Mouse (Mus musculus): ENCODE results near the gene Acad8.

The Acad8 gene

GRCm38 (mm10) chr9:26999461-27000395 lies at the start of gene Acad8, which contains the start of gene Thyn1:
Gene Acad8, minus strand, starts transcription at chr9:26999566.
Gene Thyn1, plus strand, starts transcription at chr9:26999710.
- peak; percentile 96 for DNase-seq

DNA sequence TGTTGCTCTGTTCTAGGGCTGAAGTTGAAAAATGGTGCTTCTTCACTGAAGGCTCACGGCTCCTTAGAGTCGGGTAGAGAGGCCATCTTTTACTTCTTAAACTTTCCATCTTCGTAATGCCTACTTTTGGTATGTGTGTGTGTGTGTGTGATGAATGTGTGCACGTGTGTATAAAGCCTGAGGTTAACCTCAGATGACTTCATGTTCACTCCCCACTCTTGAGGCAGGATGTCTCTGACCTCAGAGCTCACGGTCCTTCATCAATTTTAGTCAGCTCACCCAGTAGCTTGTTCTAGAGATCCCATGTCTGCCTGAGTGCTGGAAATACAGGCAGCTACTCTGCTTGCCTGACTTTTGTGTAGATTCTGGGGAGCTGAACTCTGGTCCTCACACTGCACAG lies 44.5 kb upstream of the Acad8 start:
- DNase-seq: no peak

GRCm38 (mm10) chr9:27030763-27031100 lies 31.4 kb upstream of the Acad8 start:
- no peak for DNase-seq

DNA sequence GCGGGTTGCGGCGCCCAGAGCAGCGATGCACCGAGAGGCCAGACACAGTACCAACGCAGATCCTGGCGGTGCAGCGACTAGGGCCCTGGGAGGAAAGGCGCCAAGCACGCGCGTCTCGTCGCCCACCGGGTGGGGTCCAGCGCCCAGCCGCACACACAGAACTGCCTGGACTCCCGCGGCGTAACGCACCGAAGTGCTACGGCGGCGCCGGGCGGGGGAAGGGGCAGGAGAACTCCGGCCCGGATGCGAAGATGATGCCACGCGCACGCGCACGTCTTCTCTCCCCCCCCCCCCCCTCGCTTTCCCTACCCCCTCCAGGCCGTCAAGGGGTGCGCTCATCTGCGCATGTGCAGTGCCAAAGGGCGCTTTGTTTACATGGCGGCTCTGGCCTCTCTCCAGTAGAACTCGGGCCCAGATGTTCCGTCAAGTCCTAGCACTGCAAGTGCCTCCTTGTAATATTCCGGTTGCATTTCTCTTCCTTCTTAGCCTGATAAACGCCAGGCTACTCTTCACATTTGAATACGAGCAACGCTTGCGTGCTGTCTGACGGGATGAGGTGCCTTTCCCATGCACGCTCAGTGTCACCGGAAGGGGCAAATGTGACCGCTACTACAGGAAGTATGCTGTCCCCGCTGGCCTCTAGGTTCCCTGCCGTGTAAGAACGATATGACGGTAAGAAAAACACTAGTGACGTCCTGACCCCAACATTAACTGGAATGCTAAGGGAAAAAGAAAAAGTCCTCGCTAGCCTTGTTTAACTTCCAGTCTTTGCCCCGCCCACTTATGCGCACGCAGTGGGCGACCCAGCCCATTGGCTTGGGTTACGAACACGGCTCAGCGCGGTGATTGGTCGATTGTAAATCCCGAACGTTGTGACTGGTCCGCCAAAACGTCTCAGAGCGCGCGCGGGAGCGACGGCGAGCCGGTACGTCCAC lies 30.7 kb upstream of the Acad8 start, which contains the start of the genes Vps26b and Ncapd3:
Vps26b (minus strand) TSS at position 238 of the 935 bp plus-strand sequence.
Ncapd3 (plus strand) TSS at position 348 of the 935 bp plus-strand sequence.
- DNase-seq: peak; percentile 96

GRCm38 (mm10) chr9:27029022-27029827 lies 29.9 kb upstream of the Acad8 start:
- DNase-seq: peak; percentile 80

DNA sequence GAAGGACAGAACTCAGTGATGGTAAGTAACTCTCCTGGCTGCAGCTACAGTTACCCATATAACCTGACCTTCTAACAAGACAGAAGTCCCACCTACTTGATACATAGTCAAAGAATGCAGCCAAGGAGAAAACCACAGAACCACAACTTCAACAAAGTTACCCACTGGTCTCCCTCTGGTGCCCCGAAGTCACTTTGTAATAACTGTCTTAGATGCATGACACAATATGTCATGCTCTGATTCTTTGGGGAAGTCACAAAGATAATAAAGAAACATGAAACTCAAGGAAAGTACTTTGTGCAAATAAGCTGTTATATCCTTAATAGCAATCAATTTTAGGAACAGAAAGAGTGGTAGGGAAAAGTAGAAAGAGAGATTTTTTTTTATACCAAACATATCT lies 27.3 kb upstream of the Acad8 start:
- DNase-seq: no peak

- no peak for DNase-seq
Measured at GRCm38 (mm10) chr9:27023681-27024080, 24.3 kb upstream of the Acad8 start.

GRCm38 (mm10) chr9:27018961-27019360 lies 19.6 kb upstream of the Acad8 start:
- DNase-seq: no peak

DNA sequence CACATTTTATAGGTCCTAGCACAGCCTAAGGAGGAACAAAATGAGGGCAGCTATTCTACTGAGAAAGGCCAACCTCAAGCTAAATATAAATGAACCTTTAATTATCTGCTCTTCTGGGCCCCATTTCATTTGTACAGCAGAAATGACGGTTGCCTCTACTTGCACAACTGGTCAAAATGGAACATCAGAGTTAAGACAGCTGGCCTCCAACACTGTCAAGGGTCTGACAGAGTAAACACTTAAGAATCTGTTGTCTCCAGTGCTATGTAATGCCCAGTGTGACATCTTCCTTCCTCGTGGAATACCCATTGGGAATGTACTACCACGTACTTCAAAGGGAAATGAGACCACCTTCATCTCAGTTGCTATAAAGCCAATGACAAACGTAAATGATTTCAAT lies 12.2 kb upstream of the Acad8 start:
- DNase-seq: no peak

- no peak for DNase-seq
Measured at GRCm38 (mm10) chr9:27009231-27009630, 9.9 kb upstream of the Acad8 start.

- no peak for DNase-seq
Measured at GRCm38 (mm10) chr9:27006866-27007265, 7.5 kb upstream of the Acad8 start.

DNA sequence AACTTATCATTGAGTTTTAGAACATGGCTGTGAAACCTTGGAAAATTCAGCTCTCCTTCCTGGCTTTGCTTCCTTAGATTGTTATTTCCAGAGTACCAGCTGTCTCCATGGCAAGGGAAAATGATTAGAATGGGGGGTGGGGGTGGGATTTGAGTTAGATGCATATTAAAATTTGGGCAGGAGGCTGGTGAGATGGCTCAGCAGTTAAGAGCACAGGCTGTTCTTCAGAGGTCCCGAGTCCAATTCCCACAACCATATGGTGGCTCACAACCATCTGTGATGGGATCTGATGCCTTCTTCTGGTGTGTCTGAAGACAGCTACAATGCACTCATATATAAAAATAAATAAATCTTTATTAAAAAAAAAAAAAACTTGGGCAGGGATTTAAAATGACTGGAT lies 6.6 kb upstream of the Acad8 start:
- no peak for DNase-seq

- DNase-seq: no peak
Measured at GRCm38 (mm10) chr9:27005231-27005630, 5.9 kb upstream of the Acad8 start.

GRCm38 (mm10) chr9:26998669-26999460 lies 501 bp downstream of the Acad8 start:
- no peak for DNase-seq

DNA sequence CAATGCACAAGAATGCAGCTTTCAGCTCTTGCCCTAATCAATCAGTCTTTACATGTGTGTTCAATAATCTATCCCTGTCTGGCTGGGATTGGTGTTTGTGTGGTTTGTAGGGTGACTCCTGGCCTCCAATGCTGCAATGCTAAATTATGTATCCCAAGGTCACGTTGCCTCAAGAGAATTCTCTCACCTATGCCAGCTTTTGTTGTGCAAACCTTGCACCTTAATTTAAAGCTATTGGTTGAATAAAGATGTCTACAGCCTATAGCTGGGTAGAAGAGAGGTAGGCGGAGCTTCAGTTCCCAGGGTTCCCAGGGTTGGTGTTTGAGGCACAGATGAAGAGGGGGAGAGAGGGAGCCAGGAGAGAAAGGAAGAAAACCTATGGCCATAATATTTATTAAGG lies 1.9 kb downstream of the Acad8 start:
- no peak for DNase-seq

GRCm38 (mm10) chr9:26997062-26997461 lies 2.3 kb downstream of the Acad8 start:
- DNase-seq: no peak

DNA sequence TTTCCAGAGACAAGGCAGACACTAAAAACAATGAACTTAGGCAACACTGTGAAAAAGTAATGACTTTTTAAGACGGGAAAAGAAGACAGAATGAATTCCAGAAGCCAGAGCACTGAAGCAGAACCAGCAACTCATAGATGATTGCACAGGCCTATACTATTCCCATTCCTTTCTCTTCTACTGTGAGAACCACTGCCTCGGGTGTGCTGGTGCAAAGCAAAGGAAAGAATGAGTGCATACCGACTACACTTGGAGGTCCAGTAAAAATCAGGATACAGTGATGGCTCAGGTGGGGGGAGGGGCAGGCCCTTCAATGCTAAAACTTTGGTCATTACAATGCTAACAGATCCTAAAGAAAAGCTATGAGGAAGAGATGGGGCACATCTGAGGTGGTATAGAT lies 5.5 kb downstream of the Acad8 start:
- DNase-seq: no peak

DNA sequence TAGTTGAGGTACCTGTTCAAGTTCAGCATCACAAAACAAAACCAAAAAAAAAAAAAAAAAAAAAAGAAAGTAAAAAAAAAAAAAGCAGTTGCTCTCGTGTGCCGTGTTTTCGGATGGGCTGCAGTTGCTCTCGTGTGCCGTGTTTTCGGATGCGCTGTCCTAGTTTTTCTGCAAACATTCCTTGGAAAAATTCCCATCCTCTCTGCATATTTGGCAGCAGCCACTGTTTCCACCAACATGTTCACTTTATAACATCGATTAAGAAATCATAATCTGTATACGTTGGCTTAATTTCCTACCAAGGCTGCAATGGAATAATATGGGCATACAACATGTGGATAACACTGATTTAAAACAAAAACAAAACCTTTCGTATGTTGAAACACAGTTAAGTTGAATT lies 6.2 kb downstream of the Acad8 start:
- no peak for DNase-seq

DNA sequence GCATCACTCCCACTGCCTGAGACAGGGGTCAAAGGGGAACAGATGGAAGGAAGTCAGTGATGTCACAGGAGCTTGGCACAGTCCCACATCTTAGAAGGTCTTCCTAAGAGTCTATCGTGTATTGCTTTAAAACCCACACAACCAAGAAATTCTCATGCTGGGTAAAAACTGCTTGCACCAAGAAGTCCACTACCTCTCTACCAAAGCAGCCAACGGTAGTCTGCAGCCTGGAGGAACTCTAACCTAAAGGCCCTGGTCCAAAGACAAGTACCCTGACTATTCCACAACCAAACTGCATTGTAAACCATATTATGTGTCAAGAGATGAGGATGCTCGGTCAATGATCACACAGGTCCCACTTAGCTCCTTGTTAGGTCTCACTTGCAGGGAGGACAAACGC lies 9.2 kb downstream of the Acad8 start:
- no peak for DNase-seq

DNA sequence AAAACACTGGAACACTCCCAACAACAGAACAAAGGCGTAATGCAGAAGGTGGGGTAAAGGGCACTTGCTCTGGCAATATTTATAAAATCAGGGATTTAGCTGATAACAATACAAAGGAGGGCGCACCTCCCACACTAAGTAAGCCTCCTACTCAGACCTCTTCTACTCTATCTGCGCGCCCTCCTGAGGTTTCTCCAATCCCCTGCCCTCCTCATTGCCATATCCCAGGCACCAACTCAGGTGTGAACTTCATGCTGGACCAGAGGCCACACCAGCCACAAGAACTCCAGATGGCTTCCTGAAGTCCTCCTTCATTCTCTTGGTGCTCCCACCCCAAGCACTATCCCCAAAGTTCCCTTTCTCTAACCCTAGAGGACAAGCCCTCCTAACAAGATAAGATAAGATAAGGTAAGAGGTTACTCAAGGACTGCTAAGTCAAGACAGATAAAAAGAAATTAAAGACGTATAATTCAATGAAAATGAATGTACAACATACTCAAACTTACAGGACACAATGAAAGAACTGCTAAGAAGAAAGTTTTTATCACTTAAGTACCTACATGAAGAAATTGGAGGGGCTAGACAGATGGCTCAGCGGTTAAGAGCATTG lies 13.6 kb downstream of the Acad8 start:
- DNase-seq: no peak

- DNase-seq: no peak
Measured at GRCm38 (mm10) chr9:26985090-26985613, 14.2 kb downstream of the Acad8 start.
